Mouse (Mus musculus) left cerebral cortex, adult 2 months (tissue): ENCODE measurements at regions not wholly inside any gene's neighbourhood (a gene's known extent, or its start where the extent isn't known, plus 50 kb on each side); places are given as distances from the start of the nearest gene placed in this dataset.
"Not testable (repeated sequence)": the region's sequence is repeated elsewhere in the genome, so short reads cannot be mapped to it uniquely, and the experiment has no call there.

Source experiments
- DNase-seq, 2 experiments: peaks; one replicate each; pipeline ENCODE4 v3.0.0; 2021 to 2022; ENCODE audit warnings: low spot score in 2 of 2, mixed read lengths in 1 of 2; ENCODE audit errors: extremely low spot score in 1 of 2
- H3K27ac ChIP-seq: fragments of 200-600 bp; 2 replicates; pipeline ENCODE4 v1.8.1; 2022
- H3K4me3 ChIP-seq: fragments of 200-600 bp; 2 replicates; pipeline ENCODE4 v1.8.1; 2022
- CTCF ChIP-seq: fragments of 200-600 bp; IDR thresholded peaks from 2 replicates; pipeline ENCODE4 v1.8.1; 2022; ENCODE audit warnings: antibody characterized with exemption, mild to moderate bottlenecking, moderate library complexity
- intact Hi-C: fragments of 180-260 bp; cut with DNase I; formaldehyde crosslinking; loops from one replicate; pipeline ENCODE4 v1.15.1; 2025

DNA sequence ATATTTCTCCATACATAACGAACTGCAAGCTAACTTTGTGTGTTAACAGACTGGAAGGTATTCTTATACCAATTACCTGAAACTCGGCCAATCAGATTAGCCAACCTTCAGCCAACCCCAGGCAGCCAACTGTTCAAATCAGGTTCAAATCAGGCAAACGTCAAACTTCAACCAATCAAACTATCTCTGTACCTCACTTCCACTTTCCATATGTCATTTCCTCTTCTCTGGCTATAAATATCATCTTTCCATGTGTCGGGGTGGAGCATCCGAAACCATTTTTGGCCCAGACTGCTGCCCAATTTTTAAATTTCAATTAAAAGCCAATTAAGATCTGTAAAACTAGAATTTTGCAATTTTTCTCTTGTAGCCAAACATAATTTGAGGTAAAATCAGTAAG is 251.1 kb upstream of the Gap43 start:
- Histone ChIP-seq H3K27ac (no peak overlapping the region), H3K4me3 (no peak overlapping the region)
- no peak for DNase-seq
- intact Hi-C loops = loop anchor here (1.0 kb wide), 1 partner anchor 14 kb away; no protein-coding TSS in a partner anchor
- no peak for TF ChIP-seq CTCF

DNA sequence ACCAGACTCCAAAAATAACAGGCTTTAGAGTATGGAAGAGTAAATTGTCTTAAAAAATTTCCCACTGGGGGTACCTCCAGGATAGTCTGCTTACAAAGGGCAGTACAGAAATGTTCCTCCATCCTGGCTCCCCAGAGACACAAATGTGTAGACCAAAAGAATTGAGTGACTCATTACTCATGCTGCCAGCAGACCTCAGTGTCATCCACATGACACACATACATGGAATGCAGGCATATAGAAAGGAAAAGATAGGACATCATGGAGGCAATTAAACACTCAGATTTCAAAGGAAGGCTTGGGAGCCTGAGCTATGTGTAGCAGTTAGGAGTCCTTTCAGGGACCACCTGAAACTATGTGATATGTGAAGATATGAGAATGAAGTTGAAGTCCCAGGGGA is 245.7 kb upstream of the Gap43 start:
- intact Hi-C loops = no loop called here
- Histone ChIP-seq H3K27ac (no peak overlapping the region), H3K4me3 (no peak overlapping the region)
- TF ChIP-seq CTCF = no peak
- DNase-seq = no peak

DNA sequence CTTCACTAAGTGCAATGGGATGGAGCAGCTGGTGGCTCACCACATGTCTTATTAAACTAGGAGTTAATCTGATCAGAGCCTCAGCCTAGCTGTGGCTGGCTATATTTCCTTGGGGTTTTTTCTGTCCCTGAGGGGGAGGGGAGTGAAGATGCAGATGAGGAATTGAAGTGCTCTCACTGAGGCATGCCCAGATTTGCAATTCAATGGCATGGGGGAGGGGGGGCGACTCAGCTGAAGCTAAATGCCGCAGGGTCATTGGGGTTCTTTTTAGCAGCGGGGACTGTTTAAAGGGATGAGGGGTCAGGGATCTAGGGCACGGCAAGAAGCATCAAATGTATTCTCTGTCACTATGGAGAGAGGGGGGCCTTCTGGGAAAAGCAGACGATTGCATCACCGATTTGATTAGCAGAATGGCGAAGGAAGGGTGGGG is 235.1 kb upstream of the Gap43 start:
- intact Hi-C loops = no loop called here
- no peak for TF ChIP-seq CTCF
- DNase-seq = no peak
- no peak overlapping the region for H3K27ac ChIP-seq
- H3K4me3 ChIP-seq = no peak overlapping the region

DNA sequence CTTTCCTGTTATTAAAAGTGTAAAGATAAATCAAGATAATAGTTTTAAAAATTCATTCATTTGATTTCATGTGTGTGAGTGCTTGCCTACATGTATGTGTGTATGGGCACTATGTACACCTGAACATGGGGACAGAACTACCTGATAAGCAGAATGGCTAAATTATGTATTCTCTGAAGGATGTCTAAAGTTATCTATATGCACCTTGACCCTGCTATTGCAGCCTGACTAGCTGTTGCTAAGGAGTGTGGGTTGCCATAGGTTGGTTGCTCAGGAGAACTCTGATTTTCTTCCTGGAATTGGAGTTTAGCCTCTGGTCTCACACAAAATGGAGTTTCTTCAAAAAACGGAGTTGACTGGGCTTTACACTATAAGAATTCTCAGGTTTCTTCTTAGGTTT is 234.5 kb upstream of the Gap43 start:
- H3K27ac ChIP-seq = no peak overlapping the region
- no peak for TF ChIP-seq CTCF
- H3K4me3 ChIP-seq = no peak overlapping the region
- intact Hi-C loops = no loop called here
- DNase-seq = no peak

DNA sequence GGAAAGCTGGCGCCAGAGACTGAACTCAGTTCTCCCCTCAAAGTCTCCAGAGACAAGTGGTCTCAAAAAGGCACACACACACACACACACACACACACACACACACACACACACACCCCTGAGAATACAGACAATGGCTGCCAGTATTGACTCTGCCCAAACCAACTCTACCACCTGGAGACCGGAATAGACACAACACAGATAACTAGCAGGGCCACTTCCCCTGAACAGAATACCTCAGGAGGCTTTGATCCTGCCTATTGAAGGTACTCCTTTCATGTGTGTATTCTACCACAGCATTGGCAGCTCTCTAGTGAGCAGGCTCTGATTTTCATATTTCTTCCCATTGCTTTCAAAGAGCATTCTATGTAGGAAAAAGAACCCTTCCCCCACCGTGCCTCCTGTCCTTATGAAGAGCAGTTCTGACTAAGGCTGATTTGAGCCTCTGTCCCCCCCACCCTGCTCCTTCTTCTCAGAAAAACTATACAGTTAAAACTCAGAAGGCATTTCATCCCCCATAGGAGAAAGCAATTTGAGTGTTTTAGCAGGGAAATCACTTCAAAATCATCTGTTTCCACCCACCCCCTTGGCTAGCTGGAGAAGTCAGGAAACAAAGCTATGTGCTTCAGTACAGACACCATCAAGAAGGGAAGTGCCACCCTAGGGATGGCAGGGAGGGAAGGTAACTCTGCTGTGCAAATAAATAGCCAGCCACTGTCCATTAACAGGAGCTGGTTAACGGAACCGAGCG is 230.0 kb upstream of the Gap43 start:
- no peak for DNase-seq
- TF ChIP-seq CTCF = no peak
- Histone ChIP-seq H3K27ac (no peak overlapping the region), H3K4me3 (no peak overlapping the region)
- intact Hi-C loops = no loop called here

DNA sequence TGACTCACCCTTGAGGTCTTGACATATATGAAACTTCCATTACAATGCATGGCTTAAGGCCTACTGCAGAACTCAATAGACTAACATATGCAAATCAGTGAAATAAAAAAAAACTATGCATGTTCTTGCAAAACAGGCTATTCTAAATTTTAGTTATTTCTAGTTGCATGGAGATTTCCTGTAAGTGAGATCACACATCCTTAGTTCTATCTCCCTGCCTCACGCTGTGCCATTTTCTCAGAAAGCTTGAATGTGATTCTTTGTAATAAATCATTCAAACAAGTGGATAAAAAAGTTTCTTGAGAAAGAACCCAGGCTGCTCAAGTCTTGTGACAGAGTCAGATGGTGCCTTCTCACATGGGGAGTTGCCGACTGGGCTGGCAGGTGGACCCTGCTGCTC is 228.9 kb upstream of the Gap43 start:
- no peak overlapping the region for H3K27ac ChIP-seq
- intact Hi-C loops = loop anchor here (1.0 kb wide), 1 partner anchor 47 kb away; no protein-coding TSS in a partner anchor
- DNase-seq = no peak
- TF ChIP-seq CTCF = no peak
- no peak overlapping the region for H3K4me3 ChIP-seq

DNA sequence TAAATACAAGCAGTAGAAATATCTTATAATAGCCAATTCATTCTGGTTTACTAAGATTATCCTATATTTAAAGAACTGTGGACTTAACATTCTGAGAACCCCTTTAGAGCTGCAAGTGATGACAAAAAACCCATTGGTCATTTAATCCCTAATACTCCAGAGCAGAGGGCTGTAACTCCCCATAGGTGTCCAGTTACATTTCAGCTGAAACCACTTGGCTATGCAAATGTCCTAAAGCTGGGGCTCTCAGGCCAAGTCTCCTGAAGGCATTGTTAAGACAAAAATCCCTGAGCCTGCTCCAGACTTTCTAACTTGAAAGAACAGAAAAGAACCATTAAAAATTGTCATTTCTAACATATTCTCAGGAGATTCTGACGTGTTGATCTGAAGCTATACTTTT is 209.1 kb upstream of the Gap43 start:
- intact Hi-C loops = no loop called here
- no peak for TF ChIP-seq CTCF
- Histone ChIP-seq H3K27ac (no peak overlapping the region), H3K4me3 (no peak overlapping the region)
- DNase-seq = no peak

DNA sequence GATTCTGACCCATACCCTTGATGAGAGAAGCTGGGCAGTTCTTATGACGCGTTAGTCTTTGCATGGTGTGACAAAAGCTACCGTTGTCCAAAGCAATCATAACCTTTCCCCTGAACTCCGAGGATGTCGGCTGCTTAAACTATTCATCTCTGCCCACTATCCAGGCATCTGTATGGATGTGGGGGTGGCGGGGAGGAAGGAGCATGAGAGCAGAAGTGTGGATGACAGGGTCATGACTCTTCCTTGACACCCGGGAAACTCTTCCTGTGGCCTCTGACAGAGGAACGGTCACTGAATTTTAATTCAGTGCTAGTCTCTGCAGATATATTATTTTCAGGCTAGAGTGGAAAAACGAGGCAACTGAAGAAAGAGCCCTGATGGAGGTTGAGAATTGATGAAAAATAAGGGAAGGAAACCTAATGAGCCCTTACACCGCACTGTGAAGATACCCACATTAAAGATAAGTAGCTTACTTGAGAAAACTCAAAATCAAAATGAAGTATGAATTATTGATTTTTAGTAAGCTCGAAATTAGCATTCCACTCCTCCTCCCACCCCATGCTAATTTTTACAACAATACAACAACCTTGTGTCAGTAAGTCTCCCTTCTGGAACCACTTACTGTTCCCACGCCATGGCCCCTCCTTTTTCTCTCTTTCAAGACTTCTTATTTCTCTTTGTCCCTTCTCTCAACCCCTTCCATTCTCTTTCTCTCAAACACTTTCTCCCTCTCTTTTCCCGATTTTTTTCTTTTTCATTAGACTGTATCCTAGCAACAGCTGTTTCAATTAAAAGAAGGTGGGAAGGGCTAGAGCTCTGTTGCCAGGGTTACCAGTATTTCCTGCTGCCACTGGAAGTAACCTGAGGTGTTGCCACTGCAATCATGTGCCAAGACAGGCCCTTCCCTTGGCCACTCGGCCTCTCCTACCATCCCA is 206.0 kb upstream of the Gap43 start:
- TF ChIP-seq CTCF = no peak
- DNase-seq = peak in 1 of 2 experiments; percentile 12
- intact Hi-C loops = no loop called here
- no peak overlapping the region for H3K4me3 ChIP-seq
- no peak overlapping the region for H3K27ac ChIP-seq

DNA sequence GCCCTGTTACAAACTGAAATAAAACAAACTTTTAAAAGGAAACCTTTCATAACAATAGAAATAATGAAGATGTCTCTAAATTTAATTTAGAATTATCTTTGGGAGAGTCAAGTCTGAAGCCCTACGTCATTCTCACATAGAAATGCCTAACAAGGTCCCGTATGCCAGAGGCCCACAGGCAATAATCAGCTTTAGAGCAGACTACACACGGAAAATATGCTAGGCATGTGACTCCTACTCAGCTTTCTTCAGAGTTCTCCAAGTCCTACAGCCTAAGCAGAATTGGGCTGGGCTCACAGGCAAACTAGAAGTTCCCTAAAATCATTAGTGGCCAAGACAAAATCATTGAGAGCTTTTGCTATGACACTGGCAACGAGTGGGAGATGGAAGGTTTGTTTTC is 176.9 kb upstream of the Gap43 start:
- intact Hi-C loops = no loop called here
- DNase-seq = no peak
- no peak overlapping the region for H3K4me3 ChIP-seq
- H3K27ac ChIP-seq = no peak overlapping the region
- no peak for TF ChIP-seq CTCF

DNA sequence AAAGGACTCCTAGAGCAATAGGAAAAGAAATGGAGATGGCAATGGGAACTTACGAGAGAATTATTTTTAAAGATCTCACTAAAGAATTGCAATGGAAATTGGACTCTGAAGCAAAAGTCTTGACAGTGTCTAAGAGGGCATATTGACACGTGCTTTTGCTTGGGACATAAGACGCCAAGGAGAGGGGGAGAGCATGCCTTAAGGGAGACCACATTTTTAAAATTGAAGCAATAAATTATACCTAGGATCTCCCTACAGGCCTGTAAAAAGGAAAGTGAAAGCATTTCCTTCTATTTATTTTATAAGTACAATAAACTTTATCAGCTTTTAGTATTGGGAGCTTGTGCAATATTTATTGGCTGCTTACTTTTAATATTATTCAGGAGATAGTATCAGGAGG is 175.5 kb upstream of the Gap43 start:
- H3K27ac ChIP-seq = no peak overlapping the region
- no peak for TF ChIP-seq CTCF
- no peak for DNase-seq
- H3K4me3 ChIP-seq = no peak overlapping the region
- intact Hi-C loops = no loop called here

DNA sequence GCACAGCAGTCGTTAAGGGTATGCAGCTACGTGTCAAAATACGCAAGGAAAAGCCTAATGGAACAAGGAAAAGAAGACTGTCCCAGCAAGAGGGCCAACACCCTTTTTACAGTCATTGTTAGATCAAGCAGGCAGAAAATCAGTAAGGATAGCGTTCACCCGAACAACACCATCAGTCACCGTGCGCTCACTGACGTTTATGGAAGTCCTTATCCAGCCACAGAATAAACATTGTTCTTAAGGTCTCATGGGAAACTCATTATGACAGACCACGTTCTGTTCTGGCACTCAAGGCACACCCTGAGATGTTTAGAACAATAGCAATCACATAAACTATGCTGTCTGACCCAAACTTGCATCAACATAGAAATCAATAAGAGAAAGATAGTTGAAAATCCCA is 164.7 kb upstream of the Gap43 start:
- H3K27ac ChIP-seq = no peak overlapping the region
- no peak for TF ChIP-seq CTCF
- no peak for DNase-seq
- intact Hi-C loops = no loop called here
- H3K4me3 ChIP-seq = no peak overlapping the region

DNA sequence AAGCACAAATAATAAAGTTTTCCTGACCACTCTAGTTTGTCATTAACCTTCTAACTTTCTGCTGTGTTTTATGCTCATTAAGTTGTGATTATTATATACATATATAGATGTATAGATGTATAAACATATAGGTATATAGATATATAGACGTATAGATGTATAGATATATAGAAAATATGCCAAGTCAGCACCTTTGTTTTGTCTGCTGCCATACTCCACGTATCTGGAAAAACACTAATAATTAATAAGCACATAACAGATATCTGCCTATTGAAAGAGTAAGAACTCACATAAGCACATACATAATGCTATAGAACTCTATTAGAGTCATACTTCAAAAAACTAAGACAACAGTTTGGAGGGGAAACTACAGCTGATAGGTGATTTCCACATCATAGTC is 161.3 kb upstream of the Gap43 start:
- intact Hi-C loops = no loop called here
- TF ChIP-seq CTCF = no peak
- no peak for DNase-seq
- no peak overlapping the region for H3K27ac ChIP-seq
- H3K4me3 ChIP-seq = no peak overlapping the region

DNA sequence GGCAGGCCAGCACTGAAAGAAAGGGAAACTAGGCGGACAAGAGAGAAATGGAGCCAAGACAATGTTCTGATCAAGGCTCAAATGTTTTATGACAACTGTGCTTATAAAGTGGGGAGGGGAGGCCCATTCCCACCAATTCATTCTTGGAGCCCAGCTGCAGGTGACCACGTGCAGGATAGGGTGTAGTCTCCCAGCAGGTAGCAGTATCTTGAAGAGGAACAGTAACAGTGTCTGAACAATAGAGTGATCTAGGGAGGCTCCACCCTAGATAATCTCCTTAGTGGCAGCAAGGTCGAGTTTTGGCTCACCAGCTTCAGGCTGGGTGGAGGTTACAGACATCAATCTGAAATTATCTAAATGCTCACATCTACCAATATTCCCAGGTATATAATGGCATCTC is 160.7 kb upstream of the Gap43 start:
- DNase-seq, H3K4me3 ChIP-seq, intact Hi-C loops, H3K27ac ChIP-seq: not testable (repeated sequence)
